Mouse (Mus musculus) brain, embryonic 14.5 days (tissue): ENCODE results near the gene Pdxk. TPM values are rescaled to one million over a fixed set of nuclear protein-coding genes. Genes with fewer than 3 reads are reported as not detected.

ENCODE experiments used
- DNase-seq: peaks from one replicate; pipeline ENCODE4 v3.0.0-alpha.2; 2011; ENCODE audit warnings: low read depth
- CTCF ChIP-seq: fragments of 200-500 bp; IDR thresholded peaks from 2 replicates; pipeline ENCODE4 v1.5.1; 2012; ENCODE audit warnings: inconsistent platforms, mild to moderate bottlenecking, moderate library complexity, borderline replicate concordance; ENCODE audit not compliant: insufficient read depth, insufficient read length; ENCODE audit errors: extremely low read depth
- POLR2A ChIP-seq: fragments of 200-500 bp; IDR thresholded peaks from 2 replicates; pipeline ENCODE4 v1.6.1; 2012; ENCODE audit warnings: mild to moderate bottlenecking, inconsistent platforms, borderline replicate concordance; ENCODE audit not compliant: poor library complexity, insufficient read depth, insufficient read length, severe bottlenecking; ENCODE audit errors: extremely low read depth
- polyA plus RNA-seq: library from polyadenylated mRNA; depleted of rRNA; stranded (reverse); fragments of >200 nt; gene quantifications from 2 replicates; pipeline ENCODE4 v1.2.3, GENCODE M21; 2012

Pdxk gene
- polyA plus RNA-seq, 1 experiment: 26.2 TPM

DNA sequence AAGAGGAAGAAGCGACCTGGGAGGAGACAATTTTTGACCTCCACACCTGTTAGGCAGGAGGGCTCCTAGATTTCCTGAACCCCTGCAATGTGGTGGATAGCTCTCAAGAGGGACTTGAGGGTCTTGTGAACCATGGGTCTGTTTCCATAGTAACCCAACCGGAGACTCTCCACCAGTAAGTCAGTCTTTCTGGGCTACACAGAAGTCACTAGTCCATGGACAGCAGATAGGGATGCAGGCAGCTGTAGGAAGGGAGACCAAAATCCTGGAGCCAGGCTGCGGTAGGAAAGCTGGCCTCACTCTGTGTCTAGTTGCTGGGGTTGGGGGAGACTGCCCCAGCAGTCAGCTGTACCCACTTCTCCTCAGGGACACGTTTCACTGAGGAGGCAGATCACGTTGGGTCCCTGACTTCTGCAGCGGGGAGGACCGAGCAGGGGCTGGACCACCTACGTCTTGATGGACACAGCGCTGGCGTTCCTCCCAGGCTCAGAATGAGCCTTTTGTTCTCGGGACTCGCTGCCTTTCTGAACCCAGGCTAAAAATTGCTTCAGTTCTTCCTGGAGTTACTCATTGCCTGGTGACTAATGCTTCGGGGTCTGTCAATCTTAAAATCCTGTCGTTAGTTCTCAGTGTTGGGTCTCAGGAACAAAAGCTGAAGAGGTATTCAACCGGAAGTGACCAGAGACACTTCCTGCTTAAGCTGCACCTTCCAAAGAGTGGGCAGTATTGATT is 6.0 kb upstream of the Pdxk start:
- TF ChIP-seq POLR2A (no peak), CTCF (no peak)
- DNase-seq: peak; percentile 56

DNA sequence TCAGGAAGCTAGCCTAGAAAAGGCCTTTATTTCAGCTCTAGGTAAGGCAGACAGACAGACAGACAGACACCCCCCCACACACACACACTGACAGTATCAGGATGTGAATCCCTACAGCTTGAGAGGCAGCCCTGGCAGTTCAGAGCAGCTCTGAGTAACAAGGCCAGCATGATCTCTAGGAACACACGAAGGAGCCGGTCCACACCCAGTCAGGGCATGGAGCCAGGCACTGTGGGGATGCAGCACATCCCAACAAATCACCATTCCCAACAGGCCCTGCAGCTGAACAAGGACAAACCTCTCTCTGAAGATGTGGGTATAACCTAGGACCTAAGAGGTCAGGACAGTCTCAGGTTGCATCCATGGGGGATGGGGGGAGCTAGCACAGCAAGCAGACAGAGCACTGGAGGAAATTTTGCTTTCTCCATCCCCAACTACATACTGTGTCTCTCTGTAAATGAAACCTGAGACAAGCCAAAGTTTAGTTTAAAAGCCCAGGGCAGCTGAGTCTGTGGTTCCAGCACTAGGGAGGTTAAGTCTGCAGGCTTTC is 3.1 kb upstream of the Pdxk start:
- TF ChIP-seq POLR2A: no peak
- TF ChIP-seq CTCF: no peak

DNA sequence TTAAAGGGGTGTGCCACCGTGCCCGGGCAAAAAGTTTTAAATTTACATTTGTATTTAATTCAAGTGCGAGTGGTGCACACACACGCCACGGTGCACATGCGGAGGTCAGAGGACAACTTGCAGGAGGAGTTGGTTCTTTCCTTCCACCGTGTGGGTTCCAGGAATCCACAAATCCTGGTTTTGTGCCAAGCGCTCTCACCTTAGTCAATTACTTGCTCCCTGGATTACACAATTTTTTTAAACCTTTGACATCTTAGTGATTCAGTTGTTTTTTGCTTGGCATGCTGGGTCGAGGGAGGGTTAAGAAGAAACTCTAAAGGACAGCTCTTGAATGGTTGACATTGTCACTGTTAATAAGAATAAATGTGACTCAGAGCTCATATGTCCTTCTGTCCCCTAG is 1.9 kb upstream of the Pdxk start:
- TF ChIP-seq POLR2A (no peak), CTCF (no peak)
- no peak for DNase-seq

More for the DNA sequence above, 3.1 kb upstream of the Pdxk start:
- DNase-seq: peak; percentile 35

DNA sequence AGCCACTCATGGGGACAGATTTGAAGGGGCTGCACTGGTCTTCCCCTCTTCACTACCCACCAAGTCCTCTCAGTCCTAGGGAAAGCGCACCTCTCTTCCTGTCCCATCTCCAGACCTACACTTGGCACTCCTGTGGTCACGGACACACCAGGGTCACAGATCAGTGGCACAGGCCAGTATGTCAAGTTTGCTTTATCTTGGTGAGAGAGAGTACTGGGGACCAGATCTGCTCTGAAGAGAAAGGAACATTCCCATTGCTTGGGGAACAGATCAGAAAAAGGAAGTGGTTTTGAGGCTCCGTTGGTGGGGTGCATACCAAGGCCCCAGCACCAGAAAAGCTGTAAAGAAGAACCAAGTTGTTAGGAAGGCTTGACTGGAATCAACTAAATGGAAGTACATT is 697 bp upstream of the Pdxk start:
- TF ChIP-seq CTCF (no peak), POLR2A (no peak)
- no peak for DNase-seq

DNA sequence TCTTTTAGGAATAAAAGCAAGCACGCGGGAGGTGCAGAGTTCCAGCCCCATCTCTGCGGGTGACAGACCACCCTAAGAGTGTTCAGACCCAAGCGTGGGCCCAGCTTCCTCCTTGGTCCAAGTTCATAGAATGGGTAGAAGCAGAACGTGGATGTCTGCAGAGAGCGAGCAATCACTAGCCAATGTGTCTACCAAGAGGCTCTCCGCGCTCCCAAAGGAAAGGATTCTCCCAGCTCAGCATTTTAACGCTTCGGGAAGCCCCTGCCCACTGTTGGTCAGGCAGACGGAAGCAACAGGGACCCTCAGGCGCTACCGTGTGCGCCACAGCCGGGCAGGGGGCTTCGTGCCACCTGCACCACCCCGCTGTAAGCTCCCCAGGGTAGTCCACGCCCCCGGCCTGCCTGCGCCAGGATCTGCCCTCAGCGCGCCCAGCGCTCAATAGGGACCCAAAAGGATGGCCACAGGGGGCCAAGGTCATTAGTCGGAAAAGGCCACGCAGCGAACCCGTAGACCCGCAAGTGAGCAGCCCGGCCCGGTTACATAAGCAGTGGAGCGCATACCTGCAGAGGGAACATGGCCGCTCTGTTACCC is 479 bp downstream of the Pdxk start:
- TF ChIP-seq POLR2A: no peak
- no peak for TF ChIP-seq CTCF
- DNase-seq: peak; percentile 24

DNA sequence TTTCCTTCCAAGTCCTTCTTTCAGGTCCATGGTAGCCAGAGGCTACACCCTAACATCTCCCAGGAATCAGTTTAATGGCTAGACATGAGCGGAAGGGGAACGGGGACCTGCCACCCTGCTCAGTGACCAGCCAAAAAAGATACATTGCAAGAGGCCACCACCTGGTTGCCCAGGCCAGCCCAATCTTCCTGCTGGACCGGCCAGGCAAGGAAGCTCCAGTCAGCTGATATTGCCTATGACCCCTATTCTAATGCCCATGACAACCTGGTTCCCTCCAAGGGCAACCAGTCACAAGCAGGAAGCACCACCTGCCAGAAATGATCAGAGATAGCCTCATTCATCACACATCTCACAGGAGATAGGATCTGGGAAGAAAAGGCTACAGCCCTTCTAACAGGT is 1.0 kb downstream of the Pdxk start:
- DNase-seq: no peak
- TF ChIP-seq POLR2A: no peak
- TF ChIP-seq CTCF: no peak

DNA sequence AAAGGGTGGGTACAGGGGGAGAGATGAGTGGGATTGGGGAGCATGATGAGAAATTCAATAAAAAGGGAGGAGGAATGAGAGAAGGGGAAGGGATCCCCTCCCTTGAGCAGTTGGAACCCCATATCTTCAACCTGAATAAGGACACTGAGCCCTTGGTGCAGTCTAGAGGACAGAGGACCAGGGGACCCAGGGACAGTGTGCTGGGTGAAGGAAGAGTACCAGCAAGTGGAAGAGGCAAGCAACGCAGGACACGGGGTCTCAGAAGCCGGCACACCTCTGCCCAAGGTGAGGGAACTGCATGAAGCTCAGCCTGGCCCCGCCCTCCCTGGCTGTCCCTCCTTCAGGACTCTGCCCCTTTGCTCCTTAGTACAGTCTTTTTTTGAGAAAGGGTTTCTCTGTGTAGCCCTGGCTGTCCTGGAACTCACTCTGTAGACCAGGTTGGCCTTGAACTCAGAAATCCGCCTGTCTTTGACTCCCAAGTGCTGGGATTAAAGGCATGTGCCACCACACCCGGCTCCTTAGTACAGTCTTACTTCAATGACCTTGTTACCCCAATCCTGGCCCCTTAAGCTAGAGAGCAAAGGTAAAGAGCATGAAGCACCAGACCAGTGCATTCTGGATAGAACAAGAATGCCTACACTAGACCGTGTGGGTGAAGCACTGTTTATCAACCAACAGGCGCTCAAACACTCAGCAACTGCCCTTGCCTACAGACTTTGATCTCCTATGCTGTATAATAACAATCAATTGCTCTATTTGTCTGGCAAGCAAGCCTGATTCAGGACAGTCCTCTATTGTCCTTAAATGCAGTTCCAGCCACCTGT is 1.6 kb downstream of the Pdxk start:
- no peak for DNase-seq
- TF ChIP-seq POLR2A (no peak), CTCF (no peak)

DNA sequence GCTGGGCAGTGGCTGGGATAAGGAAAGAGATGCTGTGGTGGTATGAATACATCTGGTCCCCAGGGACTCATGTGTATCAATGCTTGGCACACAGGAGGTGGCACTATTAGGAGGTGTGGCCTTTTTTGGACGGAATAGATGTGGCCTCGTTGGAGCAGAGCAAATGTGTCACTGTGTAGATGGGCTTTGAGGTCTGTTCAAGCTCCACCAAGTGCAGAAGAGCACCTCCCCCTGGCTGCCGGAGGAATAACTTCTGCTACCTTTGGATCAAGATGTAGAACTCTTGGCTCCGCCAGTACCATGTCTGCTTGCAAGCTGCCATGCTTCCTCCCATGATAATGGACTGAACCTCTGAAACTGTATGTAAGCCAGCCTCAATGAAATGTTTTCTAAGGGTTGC is 3.0 kb downstream of the Pdxk start:
- TF ChIP-seq CTCF (peak; percentile 32; the same call in 1 of the 2 replicates), POLR2A (no peak)
- no peak for DNase-seq

DNA sequence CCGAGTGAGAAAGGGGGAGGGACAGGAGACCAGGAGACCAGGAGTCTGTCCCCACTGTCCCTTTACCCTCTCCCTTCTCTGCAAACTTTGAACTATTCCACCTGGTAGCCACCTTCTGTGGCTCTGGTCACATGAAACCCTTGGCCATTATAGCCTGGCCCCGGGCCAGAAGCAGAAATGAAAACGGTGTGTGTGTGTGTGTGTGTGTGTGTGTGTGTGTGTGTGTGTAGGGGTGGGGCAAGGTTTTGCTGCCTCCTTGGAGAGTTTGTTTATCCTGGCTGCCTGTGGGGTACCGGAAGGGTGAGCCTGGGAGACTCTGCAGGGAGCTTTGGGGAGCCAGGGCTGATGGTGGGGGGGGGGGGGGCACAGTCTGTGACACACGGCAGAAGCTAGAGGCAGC is 4.3 kb downstream of the Pdxk start:
- TF ChIP-seq CTCF: no peak
- no peak for TF ChIP-seq POLR2A
- DNase-seq: no peak

DNA sequence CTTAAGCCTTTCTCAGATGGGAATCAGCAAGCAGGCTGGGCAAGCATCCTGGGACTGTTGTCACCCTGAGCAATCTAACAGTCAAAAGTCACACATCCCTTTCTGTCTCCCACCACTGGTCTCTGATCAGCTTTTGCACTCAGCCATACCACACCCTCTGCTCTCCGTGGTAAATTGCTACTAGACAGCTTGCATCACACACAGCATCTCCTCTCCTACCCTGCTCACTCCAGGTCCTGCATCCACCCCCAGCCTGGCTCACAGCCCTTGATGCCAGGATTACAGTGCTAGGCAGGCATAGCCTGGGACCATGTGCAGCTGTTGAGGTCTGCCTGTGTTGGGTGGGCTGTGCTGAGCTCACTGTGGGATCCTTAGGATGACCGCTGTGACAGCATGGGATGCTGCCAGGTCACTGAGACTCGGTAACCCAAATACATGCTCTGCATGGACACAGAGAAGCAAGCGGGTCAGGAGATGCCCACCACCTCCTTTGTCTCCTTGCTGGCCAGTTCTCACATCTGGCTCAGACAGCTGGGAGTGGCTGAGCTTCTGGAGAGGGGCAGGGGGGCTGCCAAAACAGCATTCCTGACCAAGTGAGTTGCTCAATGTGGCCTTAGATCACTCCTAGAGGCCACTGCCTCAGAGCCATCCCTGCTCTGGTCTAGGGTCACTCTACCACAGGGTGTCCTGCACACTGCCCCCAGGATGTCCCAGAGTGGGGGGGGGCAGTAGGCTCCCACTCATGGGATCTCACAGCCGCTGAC is 6.2 kb downstream of the Pdxk start:
- DNase-seq: no peak
- no peak for TF ChIP-seq POLR2A
- TF ChIP-seq CTCF: no peak
